Mouse (Mus musculus) limb, embryonic 12.5 days (tissue): Measurements from ENCODE around the gene Gas7. TPM values are rescaled to one million over a fixed set of nuclear protein-coding genes. Genes with fewer than 3 reads are reported as not detected.

Source experiments
- ATAC-seq: fragments of 200-750 bp; cut with Nextera tagmentation; 2 replicates; pipeline ENCODE4 v1.8.0; 2017; ENCODE audit warnings: low read depth, moderate TSS enrichment; ENCODE audit not compliant: insufficient number of reproducible peaks, insufficient read depth, low FRiP score, low TSS enrichment
- H3K27ac ChIP-seq: fragments of 300-500 bp; sonication (generic); 2 replicates; pipeline ENCODE4 v1.5.1; 2016; ENCODE audit warnings: mild to moderate bottlenecking, moderate library complexity
- H3K27me3 ChIP-seq: fragments of 300-500 bp; sonication (generic); 2 replicates; pipeline ENCODE4 v1.6.1; 2016; ENCODE audit warnings: mild to moderate bottlenecking, moderate library complexity
- H3K36me3 ChIP-seq: fragments of 300-500 bp; sonication (generic); 2 replicates; pipeline ENCODE4 v1.6.1; 2016; ENCODE audit warnings: mild to moderate bottlenecking, moderate library complexity
- H3K4me1 ChIP-seq: fragments of 300-500 bp; sonication (generic); replicated peaks from 2 replicates; pipeline ENCODE4 v1.6.1; 2016
- H3K4me2 ChIP-seq: fragments of 300-500 bp; sonication (generic); 2 replicates; pipeline ENCODE4 v1.6.1; 2016; ENCODE audit warnings: mild to moderate bottlenecking, moderate library complexity
- H3K4me3 ChIP-seq: fragments of 300-500 bp; sonication (generic); replicated peaks from 2 replicates; pipeline ENCODE4 v1.5.1; 2016; ENCODE audit warnings: mild to moderate bottlenecking
- H3K9ac ChIP-seq: fragments of 300-500 bp; sonication (generic); replicated peaks from 2 replicates; pipeline ENCODE4 v1.6.1; 2016; ENCODE audit warnings: mild to moderate bottlenecking, moderate library complexity
- H3K9me3 ChIP-seq: fragments of 300-500 bp; sonication (generic); 2 replicates; pipeline ENCODE4 v1.6.1; 2016; ENCODE audit warnings: mild to moderate bottlenecking, moderate library complexity
- WGBS: fragments of 180-500 bp; shearing (Covaris S2); methylation state at CpG from one replicate; pipeline ENCODE4 v1.1.7; 2016; 5-methylcytosine and 5-hydroxymethylcytosine counted together
- polyA plus RNA-seq: library from polyadenylated mRNA; unstranded; fragments of >200 nt; fragmentation: Nextera tagmentation; extraction: Ambion mirVana; gene quantifications from 2 replicates; pipeline ENCODE4 v1.2.1, GENCODE M21; 2016

Gene Gas7
- polyA plus RNA-seq, 1 experiment from 2014 or later = 4.3 TPM

- no peak overlapping the region for H3K4me2 ChIP-seq
- H3K36me3 ChIP-seq = no peaks in the 10 kb centered on the region
- no peak overlapping the region for H3K9ac ChIP-seq
- ATAC-seq = no peak
- whole genome bisulfite sequencing = 73% methylated on average over 2 of the region's 2 CpGs
- H3K27ac ChIP-seq = no peak overlapping the region
- H3K9me3 ChIP-seq = peaks cover 5% of the 10 kb centered on the region; the same call in 1 of the 2 replicates
- no peaks in the 10 kb centered on the region for H3K27me3 ChIP-seq
- no peak overlapping the region for H3K4me3 ChIP-seq
- H3K4me1 ChIP-seq = peaks cover 12% of the 10 kb centered on the region; the same call in 1 of the 2 replicates
Measured at GRCm38 (mm10) chr11:67517748-67518147, 62.5 kb downstream of the Gas7 start.

- WGBS = 91% methylated on average over 8 of the region's 8 CpGs
- no peak overlapping the region for H3K4me3 ChIP-seq
Measured at GRCm38 (mm10) chr11:67518985-67519384, 63.7 kb downstream of the Gas7 start.

GRCm38 (mm10) chr11:67522671-67523070 lies 67.4 kb downstream of the Gas7 start:
- no peak overlapping the region for H3K4me3 ChIP-seq
- WGBS = 84% methylated on average over 2 of the region's 2 CpGs
- H3K27ac ChIP-seq = no peak overlapping the region
- H3K27me3 ChIP-seq = no peaks in the 10 kb centered on the region
- H3K9ac ChIP-seq = no peak overlapping the region
- H3K4me2 ChIP-seq = no peak overlapping the region
- H3K4me1 ChIP-seq = peaks cover 19% of the 10 kb centered on the region
- ATAC-seq = no peak
- peaks cover 3% of the 10 kb centered on the region; the same call in 1 of the 2 replicates for H3K9me3 ChIP-seq
- H3K36me3 ChIP-seq = no peaks in the 10 kb centered on the region

More at GRCm38 (mm10) chr11:67518985-67519384, 63.7 kb downstream of the Gas7 start:
- Histone ChIP-seq H3K4me1 (peaks cover 17% of the 10 kb centered on the region), H3K27ac (no peak overlapping the region), H3K36me3 (no peaks in the 10 kb centered on the region), H3K9me3 (peaks cover 5% of the 10 kb centered on the region; the same call in 1 of the 2 replicates), H3K27me3 (no peaks in the 10 kb centered on the region), H3K9ac (no peak overlapping the region), H3K4me2 (no peak overlapping the region)
- no peak for ATAC-seq

GRCm38 (mm10) chr11:67523806-67524205 lies 68.6 kb downstream of the Gas7 start:
- Histone ChIP-seq H3K36me3 (no peaks in the 10 kb centered on the region), H3K27me3 (no peaks in the 10 kb centered on the region), H3K4me3 (no peak overlapping the region), H3K27ac (no peak overlapping the region), H3K4me2 (no peak overlapping the region), H3K4me1 (peaks cover 19% of the 10 kb centered on the region), H3K9ac (0 out of 2 replicates have a peak overlapping the region, but pooled peaks have one; percentile 2), H3K9me3 (no peaks in the 10 kb centered on the region)
- no peak for ATAC-seq
- WGBS = 30% methylated on average over 3 of the region's 3 CpGs

GRCm38 (mm10) chr11:67524731-67525130 lies 69.5 kb downstream of the Gas7 start:
- 63% methylated on average over 2 of the region's 2 CpGs for WGBS
- Histone ChIP-seq H3K4me3 (no peak overlapping the region), H3K27me3 (no peaks in the 10 kb centered on the region), H3K4me2 (no peak overlapping the region), H3K4me1 (peaks cover 19% of the 10 kb centered on the region), H3K9me3 (0 out of 2 replicates have a peak, but pooled peaks cover 4% of the 10 kb centered on the region), H3K9ac (no peak overlapping the region), H3K36me3 (no peaks in the 10 kb centered on the region), H3K27ac (no peak overlapping the region)
- no peak for ATAC-seq

- no peak overlapping the region for H3K4me2 ChIP-seq
- no peaks in the 10 kb centered on the region for H3K27me3 ChIP-seq
- peaks cover 19% of the 10 kb centered on the region for H3K4me1 ChIP-seq
- H3K36me3 ChIP-seq = no peaks in the 10 kb centered on the region
- 67% methylated on average over 3 of the region's 3 CpGs for WGBS
- 0 out of 2 replicates have a peak, but pooled peaks cover 4% of the 10 kb centered on the region for H3K9me3 ChIP-seq
- no peak overlapping the region for H3K4me3 ChIP-seq
- no peak for ATAC-seq
- no peak overlapping the region for H3K27ac ChIP-seq
- H3K9ac ChIP-seq = no peak overlapping the region
Measured at GRCm38 (mm10) chr11:67525841-67526240, 70.6 kb downstream of the Gas7 start.

- no peak overlapping the region for H3K27ac ChIP-seq
- no peaks in the 10 kb centered on the region for H3K27me3 ChIP-seq
- H3K4me1 ChIP-seq = peaks cover 19% of the 10 kb centered on the region
- H3K4me3 ChIP-seq = no peak overlapping the region
- 70% methylated on average over 12 of the region's 12 CpGs for WGBS
- 0 out of 2 replicates have a peak, but pooled peaks cover 4% of the 10 kb centered on the region for H3K9me3 ChIP-seq
- ATAC-seq = no peak
- no peaks in the 10 kb centered on the region for H3K36me3 ChIP-seq
- H3K9ac ChIP-seq = no peak overlapping the region
- H3K4me2 ChIP-seq = no peak overlapping the region
Measured at GRCm38 (mm10) chr11:67526621-67527545, 71.6 kb downstream of the Gas7 start.

- WGBS = 83% methylated on average over 2 of the region's 2 CpGs
- Histone ChIP-seq H3K4me2 (no peak overlapping the region), H3K27ac (no peak overlapping the region), H3K4me3 (no peak overlapping the region), H3K4me1 (peaks cover 18% of the 10 kb centered on the region; the same call in 1 of the 2 replicates), H3K36me3 (no peaks in the 10 kb centered on the region), H3K9ac (no peak overlapping the region), H3K27me3 (no peaks in the 10 kb centered on the region), H3K9me3 (0 out of 2 replicates have a peak, but pooled peaks cover 4% of the 10 kb centered on the region)
- ATAC-seq = no peak
Measured at GRCm38 (mm10) chr11:67531286-67531685, 76.0 kb downstream of the Gas7 start.

GRCm38 (mm10) chr11:67531926-67532565 lies 76.8 kb downstream of the Gas7 start:
- 37% methylated on average over 6 of the region's 6 CpGs for WGBS
- no peak overlapping the region for H3K4me3 ChIP-seq
- H3K4me1 ChIP-seq = peaks cover 12% of the 10 kb centered on the region; the same call in 1 of the 2 replicates
- H3K27ac ChIP-seq = no peak overlapping the region
- H3K9ac ChIP-seq = no peak overlapping the region; the same call in 1 of the 2 replicates
- no peak for ATAC-seq
- 0 out of 2 replicates have a peak, but pooled peaks cover 4% of the 10 kb centered on the region for H3K9me3 ChIP-seq
- no peak overlapping the region for H3K4me2 ChIP-seq
- no peaks in the 10 kb centered on the region for H3K27me3 ChIP-seq
- H3K36me3 ChIP-seq = no peaks in the 10 kb centered on the region

GRCm38 (mm10) chr11:67532728-67533127 lies 77.5 kb downstream of the Gas7 start:
- WGBS = 66% methylated on average over 10 of the region's 10 CpGs
- H3K4me2 ChIP-seq = no peak overlapping the region
- H3K4me1 ChIP-seq = peaks cover 11% of the 10 kb centered on the region; the same call in 1 of the 2 replicates
- H3K4me3 ChIP-seq = no peak overlapping the region
- H3K9me3 ChIP-seq = 0 out of 2 replicates have a peak, but pooled peaks cover 4% of the 10 kb centered on the region
- no peaks in the 10 kb centered on the region for H3K36me3 ChIP-seq
- H3K9ac ChIP-seq = no peak overlapping the region; the same call in 1 of the 2 replicates
- ATAC-seq = no peak
- H3K27me3 ChIP-seq = no peaks in the 10 kb centered on the region
- H3K27ac ChIP-seq = no peak overlapping the region

GRCm38 (mm10) chr11:67533151-67533550 lies 77.9 kb downstream of the Gas7 start:
- Histone ChIP-seq H3K9ac (no peak overlapping the region), H3K27me3 (no peaks in the 10 kb centered on the region), H3K9me3 (0 out of 2 replicates have a peak, but pooled peaks cover 4% of the 10 kb centered on the region), H3K27ac (no peak overlapping the region), H3K4me1 (peaks cover 11% of the 10 kb centered on the region; the same call in 1 of the 2 replicates), H3K36me3 (no peaks in the 10 kb centered on the region), H3K4me2 (no peak overlapping the region), H3K4me3 (no peak overlapping the region)
- no peak for ATAC-seq
- 70% methylated on average over 6 of the region's 6 CpGs for WGBS
